ENCODE assay signal across 10 mouse cellular contexts in the genomic region with DNA sequence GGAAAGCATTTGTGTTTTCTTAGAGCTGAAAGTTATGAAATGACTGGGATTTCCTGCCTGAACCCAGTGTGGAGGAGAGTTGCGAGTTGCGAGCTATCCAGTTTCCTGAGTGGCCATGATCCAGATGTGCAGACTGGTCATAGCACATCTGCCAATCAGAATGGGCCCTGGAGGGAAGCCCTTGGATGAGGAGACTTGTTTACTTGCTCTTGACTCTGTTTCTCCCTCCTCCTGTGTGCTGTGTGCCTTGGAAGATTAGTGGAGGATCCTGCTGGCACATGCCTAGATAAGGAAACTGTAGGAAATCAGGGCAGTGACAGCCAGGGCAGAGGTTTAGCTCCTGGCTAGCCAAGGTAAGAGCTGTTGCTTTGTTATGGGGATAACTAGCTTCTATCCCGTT. TPM values are rescaled to one million over a fixed set of nuclear protein-coding genes. Genes with fewer than 3 reads are reported as not detected.
A peak's percentile ranks its signal among the peaks of the same experiment; 100 is the strongest.
DNase-seq lines count a peak whose midpoint lies in the region; ATAC-seq and TF ChIP-seq lines count a peak whose summit lies in the region.
"Had no signal": no experiment of that assay in that cellular context is flagged by ENCODE, and none has a peak within 500 bp of the region (broad histone marks: within the 10 kb centered on the region; RNA-seq: fewer than 3 reads in every experiment).

No protein-coding gene starts in this region.

- no peak for TF ChIP-seq CTCF in layer of hippocampus, adult 2 months (conservative IDR thresholded peaks at IDR 0.05)

- H3K4me2 ChIP-seq in intestine, embryonic 16.5 days (ENCODE audit: low read depth, low read length), result no peak overlapping the region
- no peak overlapping the region for H3K4me2 ChIP-seq in forebrain, embryonic 11.5 days (ENCODE audit: low read depth, low read length, severe bottlenecking)

- no peaks in the 10 kb centered on the region for H3K27me3 ChIP-seq in intestine, embryonic 16.5 days (replicated peaks; ENCODE audit: control insufficient read depth, insufficient read depth, low read length)
- no peaks in the 10 kb centered on the region for H3K27me3 ChIP-seq in forebrain, embryonic 11.5 days (ENCODE audit: control insufficient read depth, insufficient read depth, low read length)

- peaks cover 15% of the 10 kb centered on the region for H3K4me1 ChIP-seq in intestine, embryonic 16.5 days (ENCODE audit: control insufficient read depth, insufficient read depth, low read length)
- no peaks in the 10 kb centered on the region for H3K4me1 ChIP-seq in forebrain, embryonic 11.5 days (replicated peaks; ENCODE audit: control insufficient read depth, insufficient read depth, low read length)

- WGBS in intestine, embryonic 16.5 days, result 46% methylated on average over 3 of the region's 3 CpGs
- 54% methylated on average over 3 of the region's 3 CpGs for WGBS in forebrain, embryonic 11.5 days

- H3K36me3 ChIP-seq in intestine, embryonic 16.5 days (ENCODE audit: control insufficient read depth, insufficient read depth, low read length), result peaks cover 3% of the 10 kb centered on the region; the same call in 1 of the 2 replicates
- no peaks in the 10 kb centered on the region for H3K36me3 ChIP-seq in forebrain, embryonic 11.5 days (ENCODE audit: control insufficient read depth, insufficient read depth, low read length)

- H3K27ac ChIP-seq in layer of hippocampus, adult 2 months, result peak overlapping the region; percentile 71
- H3K27ac ChIP-seq in intestine, embryonic 16.5 days (ENCODE audit: low read length), result peak overlapping the region; percentile 85
- no peak overlapping the region for H3K27ac ChIP-seq in forebrain, embryonic 11.5 days (ENCODE audit: low read depth, low read length)
- H3K27ac ChIP-seq: macrophage had no signal

- ATAC-seq in intestine, embryonic 16.5 days, result no peak
- no peak for ATAC-seq in forebrain, embryonic 11.5 days (replicated peaks; ENCODE audit: low FRiP score)

- H3K9ac ChIP-seq in intestine, embryonic 16.5 days (ENCODE audit: low read depth, low read length), result no peak overlapping the region
- no peak overlapping the region for H3K9ac ChIP-seq in forebrain, embryonic 11.5 days (ENCODE audit: low read length)

- DNase-seq in layer of hippocampus, adult 2 months (ENCODE audit: low spot score in 2 of 2), result no peak
- no peak for DNase-seq in layer of hippocampus, postnatal 10 days (ENCODE audit: low spot score in 2 of 2)
- peak; percentile 79 for DNase-seq in gastrocnemius, adult 18-20 months (ENCODE audit: low spot score)
- peak; percentile 19 to 46 for DNase-seq in lung, postnatal 4 days
- no peak for DNase-seq in forebrain, embryonic 11.5 days (ENCODE audit: low spot score)
- no peak for DNase-seq in frontal cortex, postnatal 10 days (ENCODE audit: low spot score in 2 of 2)
- DNase-seq in left cerebral cortex, adult 9 months (ENCODE audit: low spot score in 2 of 2), result no peak

- H3K4me3 ChIP-seq in layer of hippocampus, adult 2 months, result peak overlapping the region; percentile 17; the same call in 1 of the 2 replicates
- no peak overlapping the region for H3K4me3 ChIP-seq in intestine, embryonic 16.5 days (ENCODE audit: low read length)
- no peak overlapping the region for H3K4me3 ChIP-seq in forebrain, embryonic 11.5 days (ENCODE audit: low read depth, low read length)

- no peaks in the 10 kb centered on the region; the same call in 1 of the 2 replicates for H3K9me3 ChIP-seq in intestine, embryonic 16.5 days (ENCODE audit: control insufficient read depth, low read length)
- H3K9me3 ChIP-seq in forebrain, embryonic 11.5 days (ENCODE audit: control insufficient read depth, low read length), result no peaks in the 10 kb centered on the region

RNA-seq across cellular contexts. Expression of a gene that starts 36.4 kb away (rescaled TPM):
- total RNA-seq in layer of hippocampus, adult 2 months (2021), result not detected
- not detected for total RNA-seq in layer of hippocampus, postnatal 10 days (2021)
- total RNA-seq in gastrocnemius, adult 18-20 months (2021), result not detected
- polyA plus RNA-seq in intestine, embryonic 16.5 days (2015; fragmentation: Nextera tagmentation; extraction: Ambion mirVana), result not detected in 2 replicates
- 0.29 TPM in 1 of 2 replicates, not detected in the other for polyA plus RNA-seq in forebrain, embryonic 11.5 days (2014; fragmentation: Nextera tagmentation; extraction: Ambion mirVana)
- polyA plus RNA-seq: cortical plate, adult 2 months; macrophage had no signal

Comparison
In these comparisons a context has a peak if more than half of its experiments do, and no peak if none do; other contexts are left out.
1. DNase-seq: peak in gastrocnemius, adult 18-20 months (single experiment) and lung, postnatal 4 days (2 of 2); none in layer of hippocampus, adult 2 months (0 of 2), layer of hippocampus, postnatal 10 days (0 of 2), forebrain, embryonic 11.5 days (single experiment), frontal cortex, postnatal 10 days (0 of 2) and left cerebral cortex, adult 9 months (0 of 2).